Mouse (Mus musculus): Measurements from ENCODE around the gene Atpaf1. TPM values are rescaled to one million over a fixed set of nuclear protein-coding genes. Genes with fewer than 3 reads are reported as not detected.

The Atpaf1 gene
- polyA plus RNA-seq, 1 experiment = 27.6 TPM

- DNase-seq (ENCODE audit: low read depth) = no peak
Measured at GRCm38 (mm10) chr4:115767647-115768467, 16.8 kb upstream of the Atpaf1 start.

GRCm38 (mm10) chr4:115775056-115775455, 9.6 kb upstream of the Atpaf1 start:
- DNase-seq (ENCODE audit: low read depth) = no peak
- TF ChIP-seq CTCF (IDR thresholded peaks at IDR 0.05; ENCODE audit: borderline replicate concordance, extremely low read depth, insufficient read depth, insufficient read length) (no peak), POLR2A (IDR thresholded peaks at IDR 0.05; ENCODE audit: borderline replicate concordance, extremely low read depth, insufficient read depth, insufficient read length, poor library complexity, severe bottlenecking) (no peak)

More at GRCm38 (mm10) chr4:115767647-115768467, 16.8 kb upstream of the Atpaf1 start:
- no peak for TF ChIP-seq POLR2A (IDR thresholded peaks at IDR 0.05; ENCODE audit: borderline replicate concordance, extremely low read depth, insufficient read depth, insufficient read length, poor library complexity, severe bottlenecking)
- no peak for TF ChIP-seq CTCF (IDR thresholded peaks at IDR 0.05; ENCODE audit: borderline replicate concordance, extremely low read depth, insufficient read depth, insufficient read length)

DNA sequence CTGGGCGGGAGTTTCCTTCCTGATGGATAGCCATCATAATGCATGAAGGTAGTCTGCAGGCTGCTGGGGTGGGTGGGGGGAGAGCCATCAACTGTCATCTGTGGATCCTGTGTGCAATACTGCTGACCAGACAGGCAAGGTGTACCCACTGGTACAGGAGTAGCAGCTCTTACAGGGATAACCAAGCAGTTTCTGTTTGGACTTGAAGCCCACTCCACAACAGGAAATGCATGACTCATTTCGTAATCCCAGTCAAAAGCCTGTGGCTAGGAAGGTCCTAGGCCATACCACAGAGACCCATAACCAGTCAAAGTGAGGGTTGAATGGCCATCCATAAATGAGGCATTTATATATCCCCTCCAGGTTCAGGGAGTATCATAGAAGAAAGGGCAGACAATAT, 7.0 kb upstream of the Atpaf1 start:
- TF ChIP-seq POLR2A (IDR thresholded peaks at IDR 0.05; ENCODE audit: borderline replicate concordance, extremely low read depth, insufficient read depth, insufficient read length, poor library complexity, severe bottlenecking) (no peak), CTCF (IDR thresholded peaks at IDR 0.05; ENCODE audit: borderline replicate concordance, extremely low read depth, insufficient read depth, insufficient read length) (no peak)
- no peak for DNase-seq (ENCODE audit: low read depth)

- no peak for TF ChIP-seq POLR2A (IDR thresholded peaks at IDR 0.05; ENCODE audit: borderline replicate concordance, extremely low read depth, insufficient read depth, insufficient read length, poor library complexity, severe bottlenecking)
- no peak for TF ChIP-seq CTCF (IDR thresholded peaks at IDR 0.05; ENCODE audit: borderline replicate concordance, extremely low read depth, insufficient read depth, insufficient read length)
- DNase-seq (ENCODE audit: low read depth) = no peak
Measured at GRCm38 (mm10) chr4:115780269-115780668, 4.3 kb upstream of the Atpaf1 start.

GRCm38 (mm10) chr4:115780918-115781317, 3.7 kb upstream of the Atpaf1 start, which contains the start of gene Tex38:
TSS of gene Tex38 (minus strand) at chr4:115781018.
- no peak for TF ChIP-seq POLR2A (IDR thresholded peaks at IDR 0.05; ENCODE audit: borderline replicate concordance, extremely low read depth, insufficient read depth, insufficient read length, poor library complexity, severe bottlenecking)
- no peak for TF ChIP-seq CTCF (IDR thresholded peaks at IDR 0.05; ENCODE audit: borderline replicate concordance, extremely low read depth, insufficient read depth, insufficient read length)

DNA sequence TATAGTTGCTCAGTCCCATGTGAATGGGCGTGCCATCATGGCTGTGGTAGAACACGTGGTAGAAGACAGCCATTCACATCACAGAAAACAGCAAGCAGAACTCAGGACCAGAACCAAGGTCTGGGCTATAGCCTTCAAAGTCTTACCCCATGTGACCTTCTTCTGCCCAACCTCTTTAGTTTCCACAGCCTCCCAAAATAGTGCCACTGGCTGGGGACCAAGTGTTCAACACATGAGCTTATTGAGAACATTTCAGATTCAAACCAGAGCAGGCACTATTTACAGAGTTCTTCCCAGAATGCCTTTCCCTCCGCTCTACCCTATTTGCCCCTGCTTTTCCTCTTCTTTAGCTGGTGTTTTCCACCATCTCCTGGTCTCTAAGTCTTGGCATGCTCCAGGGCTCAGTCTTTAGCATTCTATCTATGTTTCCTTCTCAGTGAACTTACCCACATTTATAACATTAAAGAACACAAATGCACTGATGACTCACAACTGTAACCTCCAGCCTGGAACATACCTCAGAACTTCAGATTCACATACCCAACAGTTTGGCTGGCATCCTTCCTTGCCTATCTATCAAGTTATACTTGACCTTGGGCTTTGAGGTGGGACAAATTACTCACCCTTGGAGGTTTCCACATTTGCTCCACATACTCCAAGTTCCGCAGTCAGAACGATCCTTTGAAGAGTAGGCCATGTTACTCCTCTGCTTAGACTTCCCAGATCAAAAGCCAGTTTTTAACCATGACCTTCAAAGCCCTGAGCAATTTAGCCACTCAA, 2.4 kb upstream of the Atpaf1 start:
- no peak for DNase-seq (ENCODE audit: low read depth)
- TF ChIP-seq CTCF (IDR thresholded peaks at IDR 0.05; ENCODE audit: borderline replicate concordance, extremely low read depth, insufficient read depth, insufficient read length) (no peak), POLR2A (IDR thresholded peaks at IDR 0.05; ENCODE audit: borderline replicate concordance, extremely low read depth, insufficient read depth, insufficient read length, poor library complexity, severe bottlenecking) (no peak)

More at GRCm38 (mm10) chr4:115780918-115781317, 3.7 kb upstream of the Atpaf1 start, which contains the start of gene Tex38:
- DNase-seq (ENCODE audit: low read depth) = no peak

DNA sequence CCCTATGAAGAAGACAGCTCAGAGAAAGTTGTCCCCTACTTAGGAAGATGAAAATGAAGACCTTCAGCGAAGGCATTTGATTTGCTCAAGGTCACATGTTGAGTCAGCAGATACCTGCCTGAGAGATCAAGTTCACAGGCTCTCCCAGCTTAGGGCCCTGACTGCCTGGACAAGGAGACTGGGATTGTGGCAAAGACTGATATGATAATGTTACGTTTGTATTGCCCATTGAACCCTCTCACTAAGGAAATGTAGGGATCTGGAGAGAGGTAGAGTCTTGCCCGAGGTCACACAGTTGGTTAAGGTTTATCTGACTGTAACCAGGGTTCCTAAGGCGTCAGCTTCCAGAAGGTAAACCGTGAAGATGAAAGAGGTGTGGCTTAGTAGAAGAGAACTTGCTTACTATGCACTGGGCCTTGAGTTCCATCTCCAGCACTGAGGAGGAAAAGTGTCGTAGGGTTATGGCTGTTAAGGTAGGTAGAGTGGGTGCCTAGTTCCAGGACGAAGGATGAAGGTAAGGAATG, 961 bp downstream of the Atpaf1 start:
- no peak for DNase-seq (ENCODE audit: low read depth)
- no peak for TF ChIP-seq CTCF (IDR thresholded peaks at IDR 0.05; ENCODE audit: borderline replicate concordance, extremely low read depth, insufficient read depth, insufficient read length)
- no peak for TF ChIP-seq POLR2A (IDR thresholded peaks at IDR 0.05; ENCODE audit: borderline replicate concordance, extremely low read depth, insufficient read depth, insufficient read length, poor library complexity, severe bottlenecking)

- no peak for DNase-seq (ENCODE audit: low read depth)
- TF ChIP-seq POLR2A (IDR thresholded peaks at IDR 0.05; ENCODE audit: borderline replicate concordance, extremely low read depth, insufficient read depth, insufficient read length, poor library complexity, severe bottlenecking) (no peak), CTCF (IDR thresholded peaks at IDR 0.05; ENCODE audit: borderline replicate concordance, extremely low read depth, insufficient read depth, insufficient read length) (no peak)
Measured at GRCm38 (mm10) chr4:115790864-115791263, 6.3 kb downstream of the Atpaf1 start.

DNA sequence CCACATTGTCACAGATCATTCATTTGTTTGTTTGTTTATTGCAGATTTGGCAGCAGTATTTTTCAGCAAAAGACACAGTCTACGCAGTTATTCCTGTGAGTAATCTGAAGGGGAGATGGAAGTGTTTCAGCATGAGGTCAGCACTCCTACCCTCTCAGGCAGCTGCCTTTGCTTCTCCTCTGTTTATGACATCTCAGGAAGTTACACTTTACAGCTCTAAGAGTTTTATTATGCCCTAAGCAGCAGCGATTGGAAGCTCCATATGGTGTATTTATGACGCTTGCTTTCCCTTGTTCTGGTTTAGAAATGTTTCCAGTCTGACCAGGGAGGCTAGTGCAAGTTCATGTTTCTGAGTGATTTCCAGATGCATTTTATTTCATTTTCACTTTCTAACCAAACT, 10.7 kb downstream of the Atpaf1 start:
- TF ChIP-seq POLR2A (IDR thresholded peaks at IDR 0.05; ENCODE audit: borderline replicate concordance, extremely low read depth, insufficient read depth, insufficient read length, poor library complexity, severe bottlenecking) = no peak
- TF ChIP-seq CTCF (IDR thresholded peaks at IDR 0.05; ENCODE audit: borderline replicate concordance, extremely low read depth, insufficient read depth, insufficient read length) = no peak
- no peak for DNase-seq (ENCODE audit: low read depth)

DNA sequence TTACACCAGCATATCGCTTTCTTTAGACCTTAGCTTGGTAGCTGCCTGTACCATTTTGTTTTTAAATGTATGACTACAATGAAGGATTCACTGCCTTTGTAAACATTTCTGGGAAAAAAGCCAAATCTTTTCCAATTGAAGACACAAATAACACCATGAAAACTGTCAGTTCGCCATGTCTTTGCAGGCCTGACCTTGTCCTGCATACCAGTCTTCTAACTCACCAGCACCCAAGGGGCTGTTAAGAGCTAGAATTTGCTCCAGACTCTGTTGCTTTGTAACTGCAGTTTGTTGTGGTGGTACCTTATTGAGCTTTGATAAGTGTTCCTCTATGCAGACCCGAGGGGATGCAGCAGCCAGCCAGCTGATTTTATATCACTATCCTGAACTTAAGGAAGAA, 15.4 kb downstream of the Atpaf1 start:
- DNase-seq (ENCODE audit: low read depth) = peak; percentile 16
- no peak for TF ChIP-seq POLR2A (IDR thresholded peaks at IDR 0.05; ENCODE audit: borderline replicate concordance, extremely low read depth, insufficient read depth, insufficient read length, poor library complexity, severe bottlenecking)
- TF ChIP-seq CTCF (IDR thresholded peaks at IDR 0.05; ENCODE audit: borderline replicate concordance, extremely low read depth, insufficient read depth, insufficient read length) = no peak

- TF ChIP-seq CTCF (IDR thresholded peaks at IDR 0.05; ENCODE audit: borderline replicate concordance, extremely low read depth, insufficient read depth, insufficient read length) = no peak
- no peak for TF ChIP-seq POLR2A (IDR thresholded peaks at IDR 0.05; ENCODE audit: borderline replicate concordance, extremely low read depth, insufficient read depth, insufficient read length, poor library complexity, severe bottlenecking)
Measured at GRCm38 (mm10) chr4:115812326-115812725, 27.7 kb downstream of the Atpaf1 start.

More at GRCm38 (mm10) chr4:115812326-115812725, 27.7 kb downstream of the Atpaf1 start:
- no peak for DNase-seq (ENCODE audit: low read depth)

All from brain, embryonic 14.5 days (tissue).